Mouse (Mus musculus): ENCODE measurements around the gene Tor1aip1. TPM values are rescaled to one million over a fixed set of nuclear protein-coding genes. Genes with fewer than 3 reads are reported as not detected.

The Tor1aip1 gene
- polyA plus RNA-seq, 1 experiment from 2014 or later, result 14.2 TPM

GRCm38 (mm10) chr1:155974931-155975330 lies 61.3 kb downstream of the Tor1aip1 start:
- no peak overlapping the region for H3K9ac ChIP-seq (ENCODE audit: low read depth, low read length)
- H3K27me3 ChIP-seq (ENCODE audit: control insufficient read depth, insufficient read depth, low read depth, low read length), result no peaks in the 10 kb centered on the region
- no peaks in the 10 kb centered on the region for H3K9me3 ChIP-seq (replicated peaks; ENCODE audit: control insufficient read depth, low read length, poor library complexity, severe bottlenecking)
- no peak overlapping the region for H3K27ac ChIP-seq (ENCODE audit: low read length)
- peaks cover 27% of the 10 kb centered on the region for H3K4me1 ChIP-seq (ENCODE audit: control insufficient read depth, insufficient read depth, low read length)
- no peaks in the 10 kb centered on the region for H3K36me3 ChIP-seq (ENCODE audit: control insufficient read depth, insufficient read depth, low read length)
- no peak overlapping the region for H3K4me3 ChIP-seq (ENCODE audit: low read depth, low read length)
- WGBS, result 65% methylated on average over 2 of the region's 2 CpGs
- no peak overlapping the region; the same call in 1 of the 2 replicates for H3K4me2 ChIP-seq (ENCODE audit: low read length)
- no peak for ATAC-seq

GRCm38 (mm10) chr1:155973719-155974379 lies 62.4 kb downstream of the Tor1aip1 start:
- peak; percentile 34 for ATAC-seq
- Histone ChIP-seq H3K4me3 (ENCODE audit: low read depth, low read length) (peak overlapping the region; percentile 96), H3K9me3 (replicated peaks; ENCODE audit: control insufficient read depth, low read length, poor library complexity, severe bottlenecking) (no peaks in the 10 kb centered on the region), H3K27ac (ENCODE audit: low read length) (peak overlapping the region; percentile 98), H3K27me3 (ENCODE audit: control insufficient read depth, insufficient read depth, low read depth, low read length) (no peaks in the 10 kb centered on the region), H3K4me1 (ENCODE audit: control insufficient read depth, insufficient read depth, low read length) (peaks cover 32% of the 10 kb centered on the region), H3K36me3 (ENCODE audit: control insufficient read depth, insufficient read depth, low read length) (no peaks in the 10 kb centered on the region), H3K4me2 (ENCODE audit: low read length) (peak overlapping the region; percentile 88), H3K9ac (ENCODE audit: low read depth, low read length) (peak overlapping the region; percentile 73)
- 4% methylated on average over 19 of the region's 19 CpGs for WGBS

- H3K27ac ChIP-seq (ENCODE audit: low read length), result peak within 1 kb of the TSS; percentile 98
- peak; percentile 99 for ATAC-seq
- H3K9ac ChIP-seq (ENCODE audit: low read depth, low read length), result peak within 1 kb of the TSS; percentile 98
- no peaks in the 10 kb centered on the region for H3K27me3 ChIP-seq (ENCODE audit: control insufficient read depth, insufficient read depth, low read depth, low read length)
- H3K36me3 ChIP-seq (ENCODE audit: control insufficient read depth, insufficient read depth, low read length), result no peaks in the 10 kb centered on the region
- H3K4me2 ChIP-seq (ENCODE audit: low read length), result peak within 1 kb of the TSS; percentile 88
- no peaks in the 10 kb centered on the region for H3K9me3 ChIP-seq (replicated peaks; ENCODE audit: control insufficient read depth, low read length, poor library complexity, severe bottlenecking)
- H3K4me1 ChIP-seq (ENCODE audit: control insufficient read depth, insufficient read depth, low read length), result peaks cover 33% of the 10 kb centered on the region
- peak within 1 kb of the TSS; percentile 96 for H3K4me3 ChIP-seq (ENCODE audit: low read depth, low read length)
- WGBS, result under 1% methylated on average over 45 of the region's 57 CpGs
These were observed 63.1 kb downstream of the Tor1aip1 start, which contains the start of gene Cep350 for GRCm38 (mm10) chr1:155973068-155973718. TSS of gene Cep350 (minus strand) at chr1:155973255.

GRCm38 (mm10) chr1:155972146-155973067 lies 63.9 kb downstream of the Tor1aip1 start:
- H3K9me3 ChIP-seq (replicated peaks; ENCODE audit: control insufficient read depth, low read length, poor library complexity, severe bottlenecking), result no peaks in the 10 kb centered on the region
- peak overlapping the region; percentile 83 for H3K4me2 ChIP-seq (ENCODE audit: low read length)
- H3K4me3 ChIP-seq (ENCODE audit: low read depth, low read length), result peak overlapping the region; percentile 96
- H3K27me3 ChIP-seq (ENCODE audit: control insufficient read depth, insufficient read depth, low read depth, low read length), result no peaks in the 10 kb centered on the region
- H3K36me3 ChIP-seq (ENCODE audit: control insufficient read depth, insufficient read depth, low read length), result no peaks in the 10 kb centered on the region
- ATAC-seq, result no peak; the same call in none of the 2 replicates
- peak overlapping the region; percentile 98 for H3K9ac ChIP-seq (ENCODE audit: low read depth, low read length)
- peak overlapping the region; percentile 98 for H3K27ac ChIP-seq (ENCODE audit: low read length)
- peaks cover 33% of the 10 kb centered on the region for H3K4me1 ChIP-seq (ENCODE audit: control insufficient read depth, insufficient read depth, low read length)
- WGBS, result 3% methylated on average over 47 of the region's 51 CpGs

Other genes with a start within 250 kb of the Tor1aip1 start
- gene Qsox1, start 223.6 kb downstream of the Tor1aip1 start, polyA plus RNA-seq (2015; fragmentation: Nextera tagmentation; extraction: Ambion mirVana), result 18.0 and 18.9 TPM in 2 replicates
- gene Cep350, start 63.2 kb downstream of the Tor1aip1 start, polyA plus RNA-seq (2015; fragmentation: Nextera tagmentation; extraction: Ambion mirVana), result 8.8 and 9.9 TPM in 2 replicates
- 58.1 and 60.9 TPM in 2 replicates for gene Tor1aip2, start 1.1 kb downstream of the Tor1aip1 start, polyA plus RNA-seq (2015; fragmentation: Nextera tagmentation; extraction: Ambion mirVana)
- 5.7 and 5.9 TPM in 2 replicates for gene Fam163a, start 168.5 kb upstream of the Tor1aip1 start, polyA plus RNA-seq (2015; fragmentation: Nextera tagmentation; extraction: Ambion mirVana)

All from midbrain, embryonic 16.5 days (tissue).